Mouse (Mus musculus) heart, embryonic 14.5 days (tissue): Measurements from ENCODE around the gene Snd1. TPM values are rescaled to one million over a fixed set of nuclear protein-coding genes. Genes with fewer than 3 reads are reported as not detected.

Experiments
- ATAC-seq: fragments of 200-750 bp; cut with Nextera tagmentation; 2 replicates; pipeline ENCODE4 v1.8.0; 2017; ENCODE audit warnings: low read depth, moderate TSS enrichment; ENCODE audit not compliant: insufficient number of reproducible peaks, insufficient read depth, low FRiP score
- H3K27ac ChIP-seq, 2 experiments: fragments of 200-500 bp in 1 of 2; fragments of 300-500 bp in 1 of 2; sonication (generic) in 1 of 2; replicated peaks in 1 of 2; 2 replicates each; pipeline ENCODE4 v1.5.1; 2012 to 2014; ENCODE audit warnings: low read depth in 2 of 2, low read length in 2 of 2, control low read depth in 1 of 2, mild to moderate bottlenecking in 1 of 2, mixed read lengths in 1 of 2; ENCODE audit not compliant: control insufficient read depth in 1 of 2, insufficient read depth in 1 of 2
- H3K27me3 ChIP-seq: fragments of 300-500 bp; sonication (generic); 2 replicates; pipeline ENCODE4 v1.6.1; 2014; ENCODE audit warnings: mild to moderate bottlenecking, low read length, control low read depth; ENCODE audit not compliant: control insufficient read depth, insufficient read depth
- H3K36me3 ChIP-seq: fragments of 300-500 bp; sonication (generic); 2 replicates; pipeline ENCODE4 v1.6.1; 2014; ENCODE audit warnings: mild to moderate bottlenecking, control low read depth, low read length, mixed read lengths; ENCODE audit not compliant: control insufficient read depth, insufficient read depth
- H3K4me1 ChIP-seq, 2 experiments: fragments of 200-500 bp in 1 of 2; fragments of 300-500 bp in 1 of 2; sonication (generic) in 1 of 2; 2 replicates each; pipeline ENCODE4 v1.6.1; 2012 to 2014; ENCODE audit warnings: low read length in 2 of 2, control low read depth in 1 of 2, mixed read lengths in 1 of 2; ENCODE audit not compliant: control insufficient read depth in 2 of 2, insufficient read depth in 2 of 2
- H3K4me2 ChIP-seq: fragments of 300-500 bp; sonication (generic); 2 replicates; pipeline ENCODE4 v1.6.1; 2014; ENCODE audit warnings: mild to moderate bottlenecking, low read length
- H3K4me3 ChIP-seq, 2 experiments: fragments of 200-500 bp in 1 of 2; fragments of 300-500 bp in 1 of 2; sonication (generic) in 1 of 2; 2 replicates each; pipeline ENCODE4 v1.5.1; 2012 to 2014; ENCODE audit warnings: low read length in 2 of 2, mild to moderate bottlenecking in 2 of 2, control low read depth in 1 of 2, low read depth in 1 of 2, moderate library complexity in 1 of 2; ENCODE audit not compliant: control insufficient read depth in 1 of 2, insufficient read depth in 1 of 2
- H3K9ac ChIP-seq: fragments of 300-500 bp; sonication (generic); 2 replicates; pipeline ENCODE4 v1.6.1; 2014; ENCODE audit warnings: mild to moderate bottlenecking, low read length
- H3K9me3 ChIP-seq: fragments of 300-500 bp; sonication (generic); 2 replicates; pipeline ENCODE4 v1.6.1; 2016; ENCODE audit warnings: low read length, control low read depth; ENCODE audit not compliant: control insufficient read depth
- WGBS: fragments of 180-500 bp; shearing (Covaris S2); extraction: QIAGEN DNeasy Blood & Tissue Kit; methylation state at CpG from one replicate; pipeline ENCODE4 v1.1.7; 2014; 5-methylcytosine and 5-hydroxymethylcytosine counted together
- polyA plus RNA-seq: library from polyadenylated mRNA; unstranded; fragments of >200 nt; fragmentation: Nextera tagmentation; extraction: Ambion mirVana; gene quantifications from 2 replicates; pipeline ENCODE4 v1.2.1, GENCODE M21; 2014

Snd1 gene
- polyA plus RNA-seq, 1 experiment from 2014 or later = 80.0 TPM

DNA sequence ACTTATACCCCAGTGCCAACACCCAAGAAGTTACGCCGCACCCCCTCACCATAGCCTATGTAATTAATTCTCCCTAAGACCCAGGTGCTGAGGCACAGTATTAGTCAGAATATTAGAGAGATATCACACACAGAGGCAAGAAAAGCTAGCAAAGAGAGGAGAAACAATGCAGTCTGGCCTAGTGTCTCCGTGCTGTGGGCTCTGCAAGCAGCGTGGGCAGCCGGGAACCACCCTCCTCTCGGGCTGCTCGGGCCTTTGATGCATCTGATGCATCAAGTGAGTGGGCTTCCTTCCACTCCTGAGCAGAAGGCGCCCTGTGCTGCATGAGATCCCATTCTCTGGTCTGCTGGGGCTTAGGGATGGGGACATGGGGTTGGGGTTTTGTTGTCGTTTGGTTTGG, 338.1 kb downstream of the Snd1 start:
- Histone ChIP-seq H3K4me1 (peaks cover 16 to 32% of the 10 kb centered on the region in 2 experiments), H3K9me3 (no peaks in the 10 kb centered on the region), H3K4me2 (no peak overlapping the region), H3K27me3 (no peaks in the 10 kb centered on the region), H3K27ac (no peak overlapping the region), H3K36me3 (no peaks in the 10 kb centered on the region), H3K9ac (no peak overlapping the region), H3K4me3 (no peak overlapping the region)
- no peak for ATAC-seq
- WGBS = 77% methylated on average over 9 of the region's 9 CpGs

DNA sequence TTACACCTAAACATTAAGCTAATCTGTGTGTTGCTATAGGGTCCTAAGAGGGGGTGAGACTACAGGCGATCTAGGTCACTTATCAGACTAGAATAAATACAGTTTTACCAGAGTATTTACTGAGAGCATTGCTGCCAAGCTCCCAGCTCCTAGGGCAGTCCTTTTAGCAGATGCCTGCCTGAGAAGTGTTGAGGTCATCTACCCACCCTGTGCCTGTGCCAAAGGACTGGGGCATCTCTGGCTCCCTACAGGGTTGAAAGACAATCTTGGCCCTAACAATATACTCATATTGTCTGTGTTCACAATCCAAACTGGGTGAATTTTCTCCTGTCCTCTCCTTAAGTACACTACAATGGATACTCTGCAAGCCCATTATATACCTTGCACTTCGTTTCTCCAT, 340.0 kb downstream of the Snd1 start:
- H3K36me3 ChIP-seq = no peaks in the 10 kb centered on the region
- WGBS = 81% methylated on average over 2 of the region's 2 CpGs
- no peak overlapping the region for H3K4me3 ChIP-seq
- no peak overlapping the region for H3K4me2 ChIP-seq
- no peaks in the 10 kb centered on the region for H3K27me3 ChIP-seq
- H3K4me1 ChIP-seq = peaks cover 18 to 33% of the 10 kb centered on the region in 2 experiments
- no peak overlapping the region for H3K27ac ChIP-seq
- H3K9ac ChIP-seq = no peak overlapping the region
- H3K9me3 ChIP-seq = no peaks in the 10 kb centered on the region
- no peak for ATAC-seq

DNA sequence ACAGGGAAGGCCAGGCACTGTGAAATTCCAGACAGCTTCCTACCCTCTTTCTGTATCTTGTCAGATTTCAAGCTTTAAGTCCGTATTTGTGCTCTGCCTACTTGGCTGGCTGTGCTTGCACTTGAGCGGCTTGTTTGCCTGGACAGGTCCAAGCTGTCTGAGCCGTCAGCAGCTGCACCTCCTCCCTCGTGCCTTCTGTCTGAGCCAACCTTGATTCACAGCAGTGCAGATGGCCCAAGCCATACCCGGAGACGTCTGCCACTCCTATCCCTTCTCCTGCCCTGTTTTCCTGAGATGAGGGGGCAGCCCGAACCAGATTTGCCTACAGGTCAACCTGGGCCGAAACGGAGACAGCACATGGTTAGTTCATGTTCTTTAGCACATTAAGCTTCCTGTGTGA, 342.1 kb downstream of the Snd1 start:
- Histone ChIP-seq H3K27ac (no peak overlapping the region), H3K27me3 (no peaks in the 10 kb centered on the region), H3K4me2 (no peak overlapping the region), H3K9me3 (no peaks in the 10 kb centered on the region), H3K9ac (no peak overlapping the region), H3K4me1 (peaks cover 14 to 23% of the 10 kb centered on the region in 2 experiments), H3K36me3 (no peaks in the 10 kb centered on the region), H3K4me3 (no peak overlapping the region)
- WGBS = 48% methylated on average over 9 of the region's 9 CpGs
- ATAC-seq = no peak

DNA sequence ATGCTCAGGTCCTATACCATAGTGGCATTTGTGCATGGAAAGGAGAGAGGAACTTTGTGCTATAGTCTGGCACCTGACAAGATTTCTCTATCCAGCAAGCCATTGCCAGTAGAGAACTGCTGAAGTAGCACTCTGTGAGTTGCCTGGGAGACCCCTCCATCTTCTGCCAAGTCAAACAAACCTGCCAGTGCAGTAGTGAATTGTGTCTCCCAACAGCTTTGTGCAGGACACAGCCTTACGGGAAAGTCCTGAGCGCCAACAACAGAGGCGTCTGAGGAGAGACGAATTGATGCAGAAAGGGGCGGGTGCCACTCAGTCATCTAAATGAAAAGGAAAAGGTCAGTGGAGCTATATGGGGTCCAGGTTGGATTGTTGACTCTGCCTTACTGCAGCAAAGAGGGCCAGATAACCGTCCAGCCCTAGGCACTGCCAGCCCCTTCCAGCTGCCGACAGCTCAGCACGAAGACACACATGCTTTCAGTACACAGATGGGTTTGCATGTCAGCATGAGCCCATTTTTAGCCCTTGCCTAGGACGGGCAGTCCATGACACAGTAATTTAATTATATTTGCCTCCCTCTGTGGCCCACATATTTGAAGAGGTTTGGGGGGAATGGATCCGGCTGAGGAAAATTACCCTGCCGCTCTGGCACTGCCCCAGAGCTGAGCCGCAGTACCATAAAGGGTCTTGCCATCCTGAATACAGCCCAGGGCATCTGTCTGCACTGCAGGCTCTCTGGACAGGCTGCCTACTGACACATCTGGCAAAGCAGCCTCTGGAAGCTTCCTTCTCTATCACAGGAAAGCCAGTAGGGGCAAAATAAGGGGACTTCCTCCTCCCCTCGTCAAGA, 344.8 kb downstream of the Snd1 start:
- H3K4me1 ChIP-seq = peaks cover 6 to 11% of the 10 kb centered on the region in 2 experiments; a peak in 3 of 4 replicates
- no peak overlapping the region for H3K9ac ChIP-seq
- no peak overlapping the region for H3K4me3 ChIP-seq
- no peaks in the 10 kb centered on the region for H3K36me3 ChIP-seq
- WGBS = 69% methylated on average over 13 of the region's 13 CpGs
- H3K27me3 ChIP-seq = no peaks in the 10 kb centered on the region
- no peak overlapping the region for H3K4me2 ChIP-seq
- ATAC-seq = no peak
- no peak overlapping the region for H3K27ac ChIP-seq
- no peaks in the 10 kb centered on the region for H3K9me3 ChIP-seq

DNA sequence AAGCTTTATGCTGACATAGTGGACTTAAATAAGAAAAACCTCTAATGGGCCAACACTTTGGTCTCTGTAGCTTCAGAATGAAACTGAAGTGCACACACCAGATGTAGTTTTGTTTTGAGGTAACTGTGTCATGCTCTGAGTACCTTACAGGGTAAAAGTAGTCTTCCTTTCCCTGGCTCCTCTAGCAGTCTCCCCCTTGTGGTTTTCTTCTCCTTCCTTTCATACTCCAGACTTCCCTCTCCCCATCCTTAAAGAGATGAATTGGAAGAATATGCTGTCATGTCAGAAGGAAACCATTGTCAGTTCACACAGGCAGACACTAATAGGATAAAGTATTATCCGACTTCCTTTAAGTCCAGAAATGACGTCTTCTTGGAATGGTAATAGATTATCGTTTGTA, 347.4 kb downstream of the Snd1 start:
- no peak for ATAC-seq
- 68% methylated on average over 3 of the region's 3 CpGs for WGBS
- Histone ChIP-seq H3K9ac (no peak overlapping the region), H3K36me3 (no peaks in the 10 kb centered on the region), H3K27me3 (no peaks in the 10 kb centered on the region), H3K4me3 (no peak overlapping the region), H3K4me2 (no peak overlapping the region), H3K9me3 (no peaks in the 10 kb centered on the region), H3K27ac (no peak overlapping the region), H3K4me1 (peaks cover 2 to 4% of the 10 kb centered on the region in 2 experiments; a peak in 1 of 4 replicates)

DNA sequence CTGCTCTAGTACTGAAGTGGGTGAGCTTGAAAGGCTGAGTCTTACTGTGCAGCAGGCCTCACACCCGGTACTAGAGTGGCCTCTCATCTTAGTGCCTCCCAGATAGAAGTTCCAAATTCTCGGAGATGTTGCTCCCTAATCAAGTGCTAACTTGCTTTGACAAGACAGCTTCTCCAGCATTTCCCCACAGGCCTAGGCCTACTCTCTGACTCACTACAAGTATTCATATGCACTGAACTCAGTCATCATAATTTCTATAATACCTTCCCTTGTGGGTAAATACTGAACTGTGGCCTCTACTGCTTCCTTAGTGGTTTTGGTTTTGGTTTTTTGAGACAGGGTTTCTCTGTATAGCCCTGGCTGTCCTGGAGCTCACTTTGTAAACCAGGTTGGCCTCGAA, 348.4 kb downstream of the Snd1 start:
- no peak for ATAC-seq
- Histone ChIP-seq H3K27ac (no peak overlapping the region), H3K4me3 (no peak overlapping the region), H3K9me3 (no peaks in the 10 kb centered on the region), H3K4me2 (no peak overlapping the region), H3K27me3 (no peaks in the 10 kb centered on the region), H3K4me1 (peaks cover 2 to 4% of the 10 kb centered on the region in 2 experiments; a peak in 1 of 4 replicates), H3K36me3 (no peaks in the 10 kb centered on the region), H3K9ac (no peak overlapping the region)
- WGBS = 79% methylated on average over 3 of the region's 3 CpGs

DNA sequence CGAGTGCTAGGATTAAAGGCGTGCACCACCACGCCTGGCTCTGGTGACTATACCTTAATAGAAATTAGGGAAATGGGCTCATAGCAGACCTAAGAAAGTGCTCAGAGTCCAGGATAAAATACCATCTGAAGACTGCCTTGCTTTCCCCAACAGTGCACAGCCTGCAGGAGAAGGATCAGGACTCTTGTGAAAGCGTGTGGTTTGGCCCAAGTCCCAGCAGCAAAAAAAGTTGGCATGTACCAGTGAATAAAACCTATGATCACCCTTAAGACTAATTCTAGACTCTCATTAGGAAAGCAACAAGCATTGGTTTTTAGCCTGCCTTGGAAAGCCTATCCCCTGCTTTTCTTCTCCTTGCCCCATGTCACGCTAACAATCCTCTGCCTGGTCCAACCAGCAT, 348.9 kb downstream of the Snd1 start:
- Histone ChIP-seq H3K9ac (no peak overlapping the region), H3K36me3 (no peaks in the 10 kb centered on the region)
- WGBS = 90% methylated on average over 5 of the region's 5 CpGs

More for the DNA sequence above, 348.9 kb downstream of the Snd1 start:
- H3K4me1 ChIP-seq = peaks cover 2 to 4% of the 10 kb centered on the region in 2 experiments; a peak in 1 of 4 replicates
- no peak overlapping the region for H3K27ac ChIP-seq
- H3K4me3 ChIP-seq = no peak overlapping the region
- H3K4me2 ChIP-seq = no peak overlapping the region
- ATAC-seq = no peak
- H3K27me3 ChIP-seq = no peaks in the 10 kb centered on the region
- H3K9me3 ChIP-seq = no peaks in the 10 kb centered on the region
